Mouse (Mus musculus): Measurements from ENCODE around the gene Gch1.
"Not testable (repeated sequence)": the region's sequence is repeated elsewhere in the genome, so short reads cannot be mapped to it uniquely, and the experiment has no call there.

Gene Gch1

DNA sequence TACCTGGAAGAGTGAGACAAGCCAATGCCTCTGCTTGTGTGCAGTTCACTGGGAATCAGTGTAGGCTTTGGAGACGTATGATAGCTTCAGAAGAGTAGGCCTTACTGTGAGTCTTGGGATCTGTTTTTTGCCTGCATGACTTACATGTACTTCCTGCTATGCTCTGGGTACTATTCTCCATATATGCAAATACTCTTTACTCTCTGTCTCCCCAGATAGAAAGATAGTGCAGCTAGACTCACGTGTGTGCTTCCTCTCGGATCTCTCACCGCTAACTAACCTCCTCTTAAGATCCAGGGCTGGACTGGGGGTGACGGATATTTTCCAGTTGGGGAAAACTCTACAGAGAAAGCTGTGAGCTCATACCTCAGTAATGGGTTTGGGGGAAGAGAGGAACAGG, 23.5 kb downstream of the Gch1 start:
- no peak for DNase-seq (ENCODE audit: low spot score in 2 of 2)

DNA sequence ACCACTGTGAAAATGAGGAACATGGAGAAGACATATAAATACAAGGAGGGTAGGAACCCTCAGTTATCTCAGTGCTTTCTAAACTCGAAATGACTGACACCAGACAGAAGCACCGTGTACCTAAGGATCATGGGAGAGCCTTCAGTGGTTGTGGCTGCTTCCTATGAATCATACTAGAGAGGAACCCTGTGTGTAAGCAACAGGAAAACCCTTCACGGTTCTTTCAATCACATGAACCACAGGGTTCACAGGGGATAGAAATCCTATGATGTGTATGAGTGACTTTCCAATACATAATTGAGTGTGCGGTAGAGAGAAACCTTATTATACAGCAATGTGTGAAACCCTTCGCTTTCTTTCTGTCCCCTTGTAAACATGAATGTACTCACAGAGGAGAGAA, 24.1 kb downstream of the Gch1 start:
- DNase-seq (ENCODE audit: low spot score in 2 of 2): no peak

DNA sequence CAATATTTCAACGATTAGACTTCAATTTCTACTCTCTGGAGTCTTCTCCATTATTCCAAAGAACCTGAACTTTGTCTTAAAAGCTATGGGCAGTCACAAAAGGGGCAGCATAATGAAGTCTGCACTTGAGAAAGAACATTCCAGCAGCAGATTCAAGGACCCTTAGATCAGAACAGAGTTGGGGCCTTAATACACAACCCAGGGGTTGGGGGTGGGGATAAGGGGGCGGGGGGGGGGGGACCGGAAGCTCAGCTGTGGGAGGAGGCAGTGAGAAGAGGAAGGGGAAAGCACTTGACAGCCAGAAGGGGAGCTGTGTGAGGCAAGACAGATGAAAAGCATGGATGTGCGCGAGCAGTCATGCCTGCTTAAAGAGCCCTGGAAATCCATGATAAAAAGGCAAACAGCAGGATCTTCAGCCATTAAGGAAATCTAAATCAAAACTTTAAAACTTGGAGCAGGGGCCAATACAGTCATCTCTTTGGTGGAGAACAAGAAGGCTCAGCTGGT, 27.2 kb downstream of the Gch1 start:
- peak in 1 of 2 experiments; percentile 13 for DNase-seq (ENCODE audit: low spot score in 2 of 2)

DNA sequence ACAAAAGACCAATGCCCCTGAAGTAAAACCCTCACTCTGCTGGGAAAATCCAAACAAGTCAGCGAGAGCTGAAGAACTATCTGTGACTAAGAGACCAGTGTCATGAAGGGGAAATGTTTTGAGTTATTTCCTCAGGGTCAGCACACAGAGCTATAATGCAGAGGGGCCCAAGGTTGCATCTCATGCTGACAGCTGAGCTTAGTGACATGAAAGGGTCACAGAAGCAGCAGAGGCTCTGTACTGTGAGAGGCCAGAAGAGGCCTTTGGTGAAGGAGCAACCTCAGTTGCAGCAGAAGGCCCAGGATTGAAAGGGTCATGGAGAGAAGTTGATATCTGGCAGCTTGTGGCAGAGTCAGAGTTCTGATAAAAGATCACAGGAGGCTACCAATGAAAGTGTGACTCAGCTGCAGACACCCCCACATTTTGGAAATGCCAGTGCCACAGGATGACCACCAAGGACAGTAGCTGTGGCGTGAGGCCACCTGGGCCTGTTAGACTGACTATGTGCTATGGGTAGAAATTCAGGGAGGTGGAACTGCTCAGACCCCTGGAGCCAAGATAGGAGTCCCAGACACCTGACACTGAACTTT, 29.1 kb downstream of the Gch1 start:
- no peak for DNase-seq (ENCODE audit: low spot score in 2 of 2)

DNA sequence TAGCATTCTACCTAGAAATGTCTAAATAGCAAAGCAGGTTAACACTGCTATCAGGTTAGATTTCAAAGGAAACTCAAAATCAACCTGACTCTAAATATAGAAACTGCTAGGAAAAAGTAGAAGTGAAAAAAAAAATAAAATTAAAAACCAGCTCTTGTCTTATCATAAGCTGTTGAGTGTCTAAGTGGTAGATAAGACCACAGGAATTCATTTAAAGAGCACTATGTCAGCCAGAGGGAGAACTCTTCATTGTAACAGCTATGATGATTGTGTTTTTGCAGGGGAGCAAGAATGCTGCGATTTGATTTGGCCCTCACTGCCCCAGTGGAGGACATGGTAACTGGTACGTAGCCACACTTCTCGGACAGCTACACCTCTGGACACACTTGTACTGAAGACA, 34.9 kb downstream of the Gch1 start:
- no peak for DNase-seq (ENCODE audit: low spot score in 2 of 2)

DNA sequence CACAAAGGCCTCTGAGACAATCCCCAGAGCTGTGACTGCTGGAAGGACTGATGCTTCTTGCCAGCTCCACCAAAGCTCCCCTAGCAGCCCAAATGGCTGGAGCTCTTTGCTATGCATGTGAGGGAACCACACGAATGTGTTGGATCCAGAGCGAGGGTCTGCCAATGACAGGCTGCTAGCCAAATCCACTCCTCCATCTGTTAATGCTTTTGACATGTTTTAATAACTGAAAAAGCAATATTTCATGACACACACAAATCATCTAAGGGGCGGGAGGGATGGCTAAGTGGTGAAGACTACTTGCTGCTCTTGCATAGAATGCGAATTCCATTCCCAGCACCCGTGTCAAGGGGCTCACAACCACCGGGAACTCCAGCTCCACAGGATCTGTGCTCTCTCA, 37.9 kb downstream of the Gch1 start:
- DNase-seq (ENCODE audit: low spot score in 2 of 2): no peak

DNA sequence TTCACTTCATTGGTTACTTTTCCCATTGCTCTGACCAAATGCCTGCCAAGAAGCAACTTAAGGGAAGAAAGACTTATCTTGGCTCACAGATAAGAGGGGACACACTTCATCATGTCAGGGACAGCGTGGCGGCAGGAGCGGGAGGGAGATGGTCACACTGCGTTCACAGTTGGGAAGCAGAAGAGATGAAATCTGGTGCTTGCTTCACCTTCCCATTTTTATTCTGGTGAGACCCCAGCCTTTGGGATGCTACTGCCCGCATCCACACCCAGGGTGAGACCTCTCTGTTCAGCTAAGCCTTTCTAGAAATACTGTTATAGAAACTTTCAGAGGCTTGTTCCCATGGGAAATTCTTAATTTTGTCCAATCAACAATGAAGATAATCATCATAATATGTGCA, 44.9 kb downstream of the Gch1 start:
- DNase-seq (ENCODE audit: low spot score in 2 of 2): no peak

DNA sequence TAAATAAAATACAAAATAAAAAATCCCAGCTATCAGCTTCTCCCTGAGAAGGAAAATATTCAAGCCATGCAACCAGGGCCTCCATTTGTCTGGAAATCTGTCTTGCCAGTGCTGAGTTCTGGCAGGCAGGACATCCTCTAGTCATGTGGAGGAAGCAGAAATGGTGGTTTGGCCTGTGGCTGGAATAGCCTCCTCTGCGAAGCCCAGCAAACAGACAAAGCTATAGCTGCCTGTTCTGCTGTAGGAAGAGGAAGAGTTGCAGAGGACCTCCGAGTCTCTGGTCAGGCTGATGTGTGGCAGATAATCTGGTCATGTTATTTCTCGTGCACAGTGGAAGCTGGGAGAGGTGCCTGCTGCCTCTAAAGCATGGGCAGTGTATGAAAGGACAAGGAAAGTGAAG, 50.4 kb downstream of the Gch1 start:
- no peak for DNase-seq (ENCODE audit: low spot score in 2 of 2)

DNA sequence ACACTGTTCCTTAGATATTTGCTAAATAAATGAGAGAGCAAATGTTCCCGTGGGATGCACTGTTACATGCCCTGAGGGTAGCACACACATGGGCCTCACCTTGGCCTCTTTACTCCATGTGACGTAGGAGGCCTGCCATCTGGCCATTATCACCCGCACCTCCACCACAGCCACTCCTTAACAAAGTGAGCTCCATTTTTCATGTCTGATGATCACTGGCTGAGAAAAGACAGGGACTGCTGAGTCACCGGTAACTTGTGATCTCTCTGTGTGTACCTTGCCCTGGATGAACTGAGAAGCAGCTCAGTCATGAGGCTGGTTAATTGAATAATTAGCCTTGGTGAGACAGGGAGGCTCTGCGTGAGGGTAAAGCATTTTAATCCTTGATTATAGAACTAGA, 52.6 kb downstream of the Gch1 start:
- no peak for DNase-seq (ENCODE audit: low spot score in 2 of 2)

DNA sequence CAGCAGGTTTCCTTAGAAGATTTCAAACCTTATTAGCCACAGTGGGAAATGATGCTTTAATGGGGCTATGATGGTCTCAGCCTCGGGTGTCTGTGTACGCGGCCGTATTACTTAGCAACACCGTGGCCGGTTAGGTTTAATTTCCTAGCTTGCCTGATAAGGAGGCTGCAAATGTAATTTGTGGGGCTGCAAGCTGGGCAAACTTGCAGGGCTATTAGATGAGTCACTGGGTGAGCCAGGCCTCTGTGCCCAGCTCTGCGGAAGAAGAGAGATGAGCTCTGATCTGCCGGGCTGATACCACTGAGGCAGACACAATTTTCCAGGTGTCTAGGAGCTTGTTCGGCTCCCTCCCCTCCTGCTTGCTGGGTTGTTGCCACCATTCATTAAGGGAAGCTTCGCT, 55.3 kb downstream of the Gch1 start:
- no peak for DNase-seq (ENCODE audit: low spot score in 2 of 2)

DNA sequence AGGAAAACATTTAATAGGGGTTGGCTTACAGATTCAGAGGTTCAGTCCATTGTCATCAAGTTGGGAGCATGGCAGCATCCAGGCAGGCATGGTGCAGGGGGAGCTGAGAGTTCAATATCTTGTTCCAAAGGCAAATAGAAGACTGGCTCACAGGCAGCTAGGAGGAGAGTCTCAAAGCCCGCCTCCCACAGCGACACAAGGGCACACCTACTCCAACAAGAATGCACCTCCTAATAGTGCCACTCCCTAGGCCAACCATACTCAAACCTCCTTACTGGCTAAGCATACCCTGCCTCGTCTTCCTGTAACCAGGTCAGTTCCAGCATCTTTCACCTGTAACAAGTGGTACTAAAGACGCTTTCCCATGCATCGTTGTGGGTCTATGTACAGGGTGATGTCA, 61.2 kb downstream of the Gch1 start:
- DNase-seq (ENCODE audit: low spot score in 2 of 2): no peak

DNA sequence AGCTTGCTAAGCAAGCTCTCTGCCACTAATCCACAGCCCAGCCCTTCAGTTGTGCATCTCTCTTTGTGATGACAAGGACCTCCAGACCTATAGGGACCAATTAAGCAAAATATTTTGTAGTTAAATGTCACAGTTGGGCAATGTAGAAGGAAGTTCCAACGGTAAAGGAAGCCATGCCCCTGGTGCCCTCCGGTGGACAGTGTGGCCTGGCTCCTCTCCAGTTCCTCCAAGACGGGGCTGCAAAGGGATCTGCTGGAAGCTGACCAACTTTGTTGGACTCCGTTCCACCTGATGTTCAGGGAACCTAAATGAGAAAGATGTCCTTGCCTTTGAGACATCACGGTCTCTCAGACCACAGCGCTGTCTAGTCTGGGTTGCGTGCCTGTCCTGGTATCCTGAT, 71.7 kb downstream of the Gch1 start:
- no peak for DNase-seq (ENCODE audit: low spot score in 2 of 2)

DNA sequence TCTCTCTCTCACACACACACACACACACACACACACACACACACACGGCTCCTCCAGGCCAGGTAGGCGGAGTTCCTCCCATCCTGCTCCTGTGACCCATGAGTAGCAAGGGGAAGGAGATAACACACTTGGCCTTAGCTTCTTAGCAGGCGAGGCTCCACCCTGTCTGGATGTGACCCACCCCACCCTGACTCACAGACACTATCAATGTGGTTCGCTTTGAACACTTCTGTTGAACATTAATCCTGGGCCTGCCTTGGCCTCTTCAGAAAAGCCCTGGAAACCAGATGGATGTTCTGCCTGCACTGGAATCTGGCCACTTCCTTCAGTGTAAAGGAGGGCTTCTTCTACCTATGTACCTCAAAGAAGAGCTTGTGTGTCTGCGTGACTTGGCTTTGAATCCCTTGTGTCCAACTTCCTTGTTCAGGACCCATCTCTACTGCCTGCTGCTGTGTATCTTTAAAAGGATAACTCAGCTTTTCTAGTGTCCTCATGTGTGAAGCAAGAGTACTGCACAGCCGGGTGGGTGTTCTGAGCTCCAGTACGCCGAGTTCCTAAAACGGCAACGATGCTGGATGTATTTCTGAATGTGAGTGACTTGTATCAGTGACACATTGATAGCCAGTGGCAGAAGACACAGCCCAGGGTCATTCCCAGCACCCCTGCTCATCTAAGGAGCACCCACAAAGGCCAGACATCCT, 73.0 kb downstream of the Gch1 start:
- DNase-seq (ENCODE audit: low spot score in 2 of 2): no peak

DNA sequence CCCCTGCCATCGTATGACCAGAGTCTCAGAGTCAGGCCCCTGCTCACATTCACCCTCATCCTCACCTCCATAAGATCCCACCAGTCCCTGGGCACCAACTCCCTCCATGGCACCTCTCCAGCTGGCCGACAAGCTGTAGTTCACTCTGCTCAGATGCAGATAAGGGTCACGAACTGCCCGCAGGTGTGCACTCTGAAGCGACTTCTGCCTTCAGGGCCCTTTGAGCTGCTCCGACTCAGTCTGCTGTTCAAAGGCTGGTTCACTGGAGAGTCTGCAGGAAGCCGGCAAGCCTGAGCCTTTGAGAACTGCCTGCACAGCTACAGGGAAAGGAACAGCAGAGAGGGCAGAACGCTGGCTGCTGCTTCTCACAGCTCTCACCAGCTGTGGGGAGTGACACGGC, 74.1 kb downstream of the Gch1 start:
- peak; percentile 70 to 82 for DNase-seq (ENCODE audit: low spot score in 2 of 2)

DNA sequence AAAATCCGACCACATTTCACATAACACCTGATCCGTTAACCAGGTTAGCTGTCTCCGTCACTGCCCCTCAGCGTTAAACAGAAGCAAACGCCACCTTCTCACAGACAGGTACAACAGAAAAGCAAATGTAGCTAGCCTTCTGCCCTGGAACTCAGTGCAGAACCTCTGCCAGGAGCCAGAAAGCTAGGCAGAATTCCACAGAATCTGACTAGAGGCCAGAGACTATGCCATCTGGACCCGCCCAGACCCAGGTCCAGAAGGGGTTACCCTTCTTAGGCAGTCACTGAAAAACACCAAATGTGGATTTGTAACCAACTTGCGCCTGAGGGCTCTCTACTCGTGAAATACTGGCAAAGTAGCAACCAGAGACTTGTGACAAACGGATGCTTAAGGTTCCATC, 77.9 kb downstream of the Gch1 start:
- DNase-seq (ENCODE audit: low spot score in 2 of 2): no peak

DNA sequence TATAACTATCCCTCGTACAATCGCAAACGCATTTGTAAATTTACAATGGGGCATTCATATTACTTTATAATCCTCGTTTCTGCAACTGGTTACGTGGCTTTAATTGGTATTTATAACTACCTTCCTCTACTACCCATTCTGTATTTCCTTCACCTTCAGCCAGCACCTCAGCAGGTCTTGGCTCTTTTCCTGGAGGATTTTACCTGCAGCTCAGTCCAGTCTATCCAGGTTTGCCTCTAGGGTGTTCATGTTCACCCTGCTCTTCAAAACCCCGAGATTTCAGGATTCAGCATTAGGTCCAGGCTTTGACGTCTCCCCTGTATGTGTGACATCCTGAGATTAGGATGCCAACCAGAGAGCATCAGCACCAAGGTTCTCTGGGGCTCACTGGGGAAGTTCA, 78.8 kb downstream of the Gch1 start:
- not testable (repeated sequence) for DNase-seq (ENCODE audit: low spot score in 2 of 2)

DNA sequence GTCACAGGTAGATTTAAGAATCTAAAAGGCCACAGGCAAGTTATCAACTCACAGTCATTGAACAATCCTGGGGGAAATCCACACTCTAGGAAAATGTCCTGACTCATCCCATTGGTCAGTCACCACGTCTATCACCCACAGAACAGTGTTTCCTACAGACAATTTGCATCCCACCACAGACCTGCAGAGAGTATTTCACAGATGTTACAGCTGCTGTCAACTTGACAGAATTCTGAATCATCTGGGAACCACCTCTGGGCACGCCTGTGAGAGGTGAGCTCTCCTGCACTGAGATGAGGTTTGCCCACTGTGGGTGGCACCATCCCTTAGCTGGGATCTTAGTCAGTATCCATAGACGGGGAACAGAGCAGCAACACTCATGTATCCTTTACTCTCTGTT, 81.8 kb downstream of the Gch1 start:
- no peak for DNase-seq (ENCODE audit: low spot score in 2 of 2)

DNA sequence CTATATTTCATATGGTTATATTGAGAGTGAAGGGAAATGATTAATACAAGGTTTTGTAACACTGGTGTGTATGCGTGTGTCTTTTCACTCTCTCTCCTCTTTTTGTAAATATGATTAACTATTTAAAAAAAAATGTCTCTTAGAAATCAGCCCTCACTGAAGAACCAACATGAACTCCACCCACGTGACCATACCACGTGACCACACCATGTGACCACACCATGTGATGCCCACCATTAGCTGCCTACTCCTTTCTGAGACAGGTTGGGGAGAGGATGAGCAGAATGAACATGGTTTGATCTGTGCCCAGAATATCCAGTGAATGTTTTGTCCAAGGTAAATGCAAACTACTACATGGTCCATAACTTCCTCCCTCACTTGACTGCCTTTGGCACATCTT, 83.5 kb downstream of the Gch1 start:
- DNase-seq (ENCODE audit: low spot score in 2 of 2): no peak

DNA sequence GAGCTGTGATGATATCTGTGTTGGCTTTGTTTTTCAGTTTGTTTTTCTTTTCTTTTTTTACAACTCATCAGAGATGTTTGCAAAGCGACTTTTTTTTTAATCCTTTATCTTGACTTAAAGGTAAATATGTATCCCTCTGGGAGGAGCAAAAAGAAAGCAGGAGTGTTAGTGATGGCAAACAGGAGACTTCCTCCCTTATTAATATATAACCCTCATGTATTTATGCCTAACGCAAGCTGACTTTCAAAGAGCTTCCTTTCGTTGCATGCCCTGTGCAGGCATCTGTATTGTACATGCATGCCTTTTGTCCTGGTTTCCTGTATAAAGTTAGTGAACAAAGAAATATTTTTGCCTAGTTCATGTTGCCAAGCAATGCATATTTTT, 84.0 kb downstream of the Gch1 start:
- no peak for DNase-seq (ENCODE audit: low spot score in 2 of 2)

DNA sequence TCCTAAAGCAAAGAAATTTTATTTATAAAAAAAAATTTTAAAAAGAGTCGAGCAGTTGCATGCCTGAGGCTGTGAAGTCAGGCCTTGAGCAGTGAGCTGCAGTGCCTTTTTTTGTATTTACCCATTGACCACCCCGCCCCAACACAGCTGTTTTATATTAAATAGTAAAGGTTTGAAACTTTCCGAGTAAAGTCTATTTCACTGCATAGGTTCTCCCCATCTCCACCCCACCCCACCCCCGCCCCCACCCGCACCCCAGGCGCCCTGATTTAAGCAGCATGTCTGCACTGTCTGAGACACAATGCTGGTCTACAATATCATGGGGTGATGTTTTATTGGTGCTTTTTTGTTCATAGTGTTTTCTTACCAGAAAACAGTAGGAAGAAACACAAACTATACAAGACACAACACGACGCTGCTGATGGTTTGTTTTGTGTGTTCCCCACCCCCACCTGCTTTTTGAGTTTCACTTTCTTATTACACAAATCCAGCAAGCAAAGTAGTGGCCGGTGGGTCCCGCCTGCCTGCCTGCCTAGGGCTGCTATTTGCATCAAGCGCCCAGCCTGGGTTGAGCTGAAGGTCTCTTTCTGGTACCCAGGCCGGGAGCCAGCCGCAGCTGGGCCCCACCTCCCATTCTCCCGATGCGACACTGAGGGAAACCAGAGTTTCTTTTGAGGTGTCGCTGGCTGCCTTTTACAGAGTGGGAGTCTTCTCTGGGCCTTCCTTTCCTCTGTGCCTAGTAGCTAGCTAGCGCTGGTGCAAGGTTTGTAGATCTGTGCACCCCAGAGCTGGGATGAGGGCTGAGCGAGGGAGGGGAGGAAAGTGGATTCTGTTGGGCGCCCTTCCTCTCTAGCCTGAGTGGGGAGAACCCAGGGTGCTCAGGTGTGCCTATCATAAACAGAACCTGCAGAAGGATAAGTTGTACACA, 84.7 kb downstream of the Gch1 start:
- peak in 1 of 2 experiments; percentile 17 for DNase-seq (ENCODE audit: low spot score in 2 of 2)

Data from thymus, postnatal 10 days (tissue).